In genomic region chr16:90850881-90851280, GRCm38 (mm10) we compare ENCODE assay signal across 20 mouse cellular contexts. TPM values are rescaled to one million over a fixed set of nuclear protein-coding genes. Genes with fewer than 3 reads are reported as not detected.
DNase-seq lines count a peak whose midpoint lies in the region; ATAC-seq and TF ChIP-seq lines count a peak whose summit lies in the region.
"Had no signal": no experiment of that assay in that cellular context is flagged by ENCODE, and none has a peak within 500 bp of the region (broad histone marks: within the 10 kb centered on the region; RNA-seq: fewer than 3 reads in every experiment).

No protein-coding gene starts in this region.

- TF ChIP-seq CTCF in CH12.LX (conservative IDR thresholded peaks at IDR 0.05 in 1 of 2, IDR thresholded peaks at IDR 0.05 in 1 of 2; ENCODE audit: low read depth in 2 of 2, low read length in 2 of 2), result no peak
- no peak for TF ChIP-seq CTCF in forebrain, postnatal 0 days (IDR thresholded peaks at IDR 0.05; ENCODE audit: low read depth)
- TF ChIP-seq CTCF in liver, postnatal 0 days (IDR thresholded peaks at IDR 0.05; ENCODE audit: low read depth), result no peak

- H3K27me3 ChIP-seq in CH12.LX (replicated peaks), result peaks cover 77% of the 10 kb centered on the region
- H3K27me3 ChIP-seq in forebrain, embryonic 11.5 days (ENCODE audit: control insufficient read depth, insufficient read depth, low read length), result no peaks in the 10 kb centered on the region
- no peaks in the 10 kb centered on the region for H3K27me3 ChIP-seq in forebrain, postnatal 0 days (ENCODE audit: insufficient read depth, low read length)
- H3K27me3 ChIP-seq in liver, postnatal 0 days (ENCODE audit: insufficient read depth, low read length), result no peaks in the 10 kb centered on the region
- H3K27me3 ChIP-seq: limb, embryonic 15.5 days had no signal

- peak; percentile 57 to 69 for DNase-seq in cerebellum, postnatal 10 days
- no peak for DNase-seq in cerebellum, adult 8-10 months
- DNase-seq in CH12.LX (ENCODE audit: extremely low read depth), result no peak
- DNase-seq in forebrain, embryonic 11.5 days (ENCODE audit: low spot score), result no peak
- DNase-seq in forebrain, postnatal 0 days, result no peak
- no peak for DNase-seq in embryo, embryonic 9.5 days (ENCODE audit: extremely low spot score)
- DNase-seq in liver, postnatal 0 days, result no peak
- no peak for DNase-seq in lung, postnatal 4 days
- DNase-seq: cerebellum, adult 18-20 months; heart, postnatal 4 days; kidney, postnatal 36 days; right cerebral cortex, postnatal 25 days; spleen, adult 18-20 months had no signal

- TF ChIP-seq RAD21 in CH12.LX (IDR thresholded peaks at IDR 0.05; ENCODE audit: low read depth, low read length), result no peak

- H3K9me3 ChIP-seq in CH12.LX (replicated peaks; ENCODE audit: low read length), result no peaks in the 10 kb centered on the region
- no peaks in the 10 kb centered on the region for H3K9me3 ChIP-seq in forebrain, embryonic 11.5 days (ENCODE audit: control insufficient read depth, low read length)
- H3K9me3 ChIP-seq in forebrain, postnatal 0 days (ENCODE audit: low read length), result no peaks in the 10 kb centered on the region
- H3K9me3 ChIP-seq in liver, postnatal 0 days (ENCODE audit: low read length), result no peaks in the 10 kb centered on the region
- H3K9me3 ChIP-seq: kidney, embryonic 15.5 days; limb, embryonic 15.5 days; liver, embryonic 15.5 days had no signal

- 37% methylated on average over 7 of the region's 7 CpGs for whole genome bisulfite sequencing in forebrain, embryonic 11.5 days
- WGBS in forebrain, postnatal 0 days, result 26% methylated on average over 7 of the region's 7 CpGs
- 69% methylated on average over 7 of the region's 7 CpGs for WGBS in liver, postnatal 0 days (ENCODE audit: insufficient replicate concordance)

- H3K4me2 ChIP-seq in CH12.LX (ENCODE audit: insufficient read depth, low read depth, poor library complexity, severe bottlenecking), result 0 out of 2 replicates have a peak overlapping the region, but pooled peaks have one; percentile 11
- no peak overlapping the region for H3K4me2 ChIP-seq in forebrain, embryonic 11.5 days (ENCODE audit: low read depth, low read length, severe bottlenecking)
- H3K4me2 ChIP-seq in forebrain, postnatal 0 days (ENCODE audit: low read depth), result no peak overlapping the region
- H3K4me2 ChIP-seq in liver, postnatal 0 days (ENCODE audit: low read depth, low read length), result no peak overlapping the region
- H3K4me2 ChIP-seq: kidney, embryonic 15.5 days; limb, embryonic 15.5 days; liver, embryonic 15.5 days; midbrain, embryonic 11.5 days had no signal

- TF ChIP-seq POLR2A in CH12.LX (IDR thresholded peaks at IDR 0.05; ENCODE audit: low read depth, low read length), result no peak

- no peaks in the 10 kb centered on the region for H3K79me2 ChIP-seq in CH12.LX (replicated peaks; ENCODE audit: control insufficient read depth, extremely low read depth, insufficient read depth, poor library complexity, severe bottlenecking)

- in situ Hi-C loops in CH12.LX (cut with MboI; ENCODE audit: low pct_ligation_motif_present, low pct_unique_long_range_greater_than_20kb, low sequenced_read_pairs), result no loop called here

- H3K4me1 ChIP-seq in CH12.LX (ENCODE audit: control insufficient read depth in 1 of 2, insufficient read depth in 2 of 2), result no peaks in the 10 kb centered on the region; a peak in 1 of 4 replicates
- H3K4me1 ChIP-seq in forebrain, embryonic 11.5 days (replicated peaks; ENCODE audit: control insufficient read depth, insufficient read depth, low read length), result peaks cover 5% of the 10 kb centered on the region; the same call in 1 of the 2 replicates
- H3K4me1 ChIP-seq in forebrain, postnatal 0 days (ENCODE audit: insufficient read depth), result peaks cover 12% of the 10 kb centered on the region; the same call in 1 of the 2 replicates
- no peaks in the 10 kb centered on the region for H3K4me1 ChIP-seq in liver, postnatal 0 days (ENCODE audit: insufficient read depth)
- H3K4me1 ChIP-seq: liver, embryonic 15.5 days had no signal

- no peak overlapping the region for H3K4me3 ChIP-seq in CH12.LX (replicated peaks in 1 of 3; ENCODE audit: low read depth in 2 of 3, low read length in 2 of 3, poor library complexity in 1 of 3)
- H3K4me3 ChIP-seq in forebrain, embryonic 11.5 days (ENCODE audit: low read depth, low read length), result no peak overlapping the region
- H3K4me3 ChIP-seq in forebrain, postnatal 0 days (ENCODE audit: low read depth, low read length), result no peak overlapping the region
- no peak overlapping the region for H3K4me3 ChIP-seq in liver, postnatal 0 days (ENCODE audit: low read depth, low read length)
- H3K4me3 ChIP-seq: kidney, embryonic 15.5 days; limb, embryonic 15.5 days; liver, embryonic 15.5 days had no signal

- dilution Hi-C loops in CH12.LX (cut with MboI; ENCODE audit: extremely low pct_ligation_motif_present, extremely low pct_unique_long_range_greater_than_20kb, low sequenced_read_pairs), result no loop called here

- 0 out of 2 replicates have a peak, but pooled peaks have one; percentile 14 for ATAC-seq in forebrain, embryonic 11.5 days (replicated peaks; ENCODE audit: low FRiP score)
- peak; percentile 51 for ATAC-seq in forebrain, postnatal 0 days
- no peak for ATAC-seq in liver, postnatal 0 days
- ATAC-seq: intestine, postnatal 0 days had no signal

- TF ChIP-seq EP300 in CH12.LX (IDR thresholded peaks at IDR 0.05; ENCODE audit: low read length), result no peak
- TF ChIP-seq EP300 in liver, postnatal 0 days (IDR thresholded peaks at IDR 0.05; ENCODE audit: low read depth), result no peak

- H3K36me3 ChIP-seq in CH12.LX (replicated peaks in 1 of 2; ENCODE audit: control insufficient read depth in 1 of 2, insufficient read depth in 1 of 2, low read length in 1 of 2), result no peaks in the 10 kb centered on the region
- H3K36me3 ChIP-seq in forebrain, embryonic 11.5 days (ENCODE audit: control insufficient read depth, insufficient read depth, low read length), result no peaks in the 10 kb centered on the region
- no peaks in the 10 kb centered on the region for H3K36me3 ChIP-seq in forebrain, postnatal 0 days (ENCODE audit: insufficient read depth)
- no peaks in the 10 kb centered on the region for H3K36me3 ChIP-seq in liver, postnatal 0 days (replicated peaks; ENCODE audit: insufficient read depth, low read length)
- H3K36me3 ChIP-seq: kidney, embryonic 15.5 days; limb, embryonic 15.5 days; liver, embryonic 15.5 days had no signal

- no peak overlapping the region for H3K27ac ChIP-seq in CH12.LX (ENCODE audit: insufficient read depth, low read depth)
- no peak overlapping the region for H3K27ac ChIP-seq in forebrain, embryonic 11.5 days (ENCODE audit: low read depth, low read length)
- no peak overlapping the region for H3K27ac ChIP-seq in forebrain, postnatal 0 days (ENCODE audit: low read depth, low read length)
- no peak overlapping the region for H3K27ac ChIP-seq in liver, postnatal 0 days (ENCODE audit: low read depth)
- H3K27ac ChIP-seq: kidney, embryonic 15.5 days; limb, embryonic 15.5 days; liver, embryonic 15.5 days had no signal

- H3K9ac ChIP-seq in CH12.LX (ENCODE audit: insufficient read depth, low read depth), result no peak overlapping the region
- H3K9ac ChIP-seq in forebrain, embryonic 11.5 days (ENCODE audit: low read length), result no peak overlapping the region
- no peak overlapping the region for H3K9ac ChIP-seq in forebrain, postnatal 0 days
- no peak overlapping the region for H3K9ac ChIP-seq in liver, postnatal 0 days (replicated peaks)
- H3K9ac ChIP-seq: kidney, embryonic 15.5 days; limb, embryonic 15.5 days; liver, embryonic 15.5 days had no signal

TF ChIP-seq in CH12.LX, 34 proteins besides CTCF, POLR2A, EP300 and RAD21:
- TF ChIP-seq KAT2A (IDR thresholded peaks at IDR 0.05; ENCODE audit: insufficient replicate concordance, low read length) (no peak), ETS1 (conservative IDR thresholded peaks at IDR 0.05; ENCODE audit: low read depth, low read length) (no peak), POLR2AphosphoS2 (IDR thresholded peaks at IDR 0.05; ENCODE audit: low read depth, low read length) (no peak), NELFE (IDR thresholded peaks at IDR 0.05; ENCODE audit: low read depth, low read length) (no peak), ZNF384 (IDR thresholded peaks at IDR 0.05; ENCODE audit: low read depth, low read length) (no peak), MYC (IDR thresholded peaks at IDR 0.05; ENCODE audit: low read depth, low read length) (no peak), USF1 (IDR thresholded peaks at IDR 0.05; ENCODE audit: low read depth, low read length) (no peak), CHD2 (IDR thresholded peaks at IDR 0.05; ENCODE audit: low read length) (no peak)

RNA-seq across cellular contexts. Expression of gene Eva1c, which starts 24.4 kb away (rescaled TPM):
- total RNA-seq in CH12.LX (2012; rRNA removed) (not detected in 2 replicates), CH12.LX (2014; rRNA removed) (not detected in 2 replicates)
- polyA plus RNA-seq in CH12.LX (2012; ENCODE audit: insufficient read length, low read depth), result not detected in 2 replicates
- polyA plus RNA-seq in forebrain, embryonic 11.5 days (2014; fragmentation: Nextera tagmentation; extraction: Ambion mirVana), result 1.6 and 1.9 TPM in 2 replicates
- 4.0 TPM in 2 replicates for total RNA-seq in forebrain, postnatal 0 days (2014; rRNA removed)
- polyA plus RNA-seq in forebrain, postnatal 0 days (2015; fragmentation: Nextera tagmentation; extraction: Ambion mirVana), result 3.4 TPM in 2 replicates
- 0.67 and 1.1 TPM in 2 replicates for polyA plus RNA-seq in liver, postnatal 0 days (2015; fragmentation: Nextera tagmentation; extraction: Ambion mirVana)
- total RNA-seq: common myeloid progenitor, adult 5-6 weeks; megakaryocyte progenitor cell, adult 5-6 weeks had no signal

RNA-seq across cellular contexts. Expression of gene Urb1, which starts 40.7 kb away (rescaled TPM):
- total RNA-seq in CH12.LX (2012; rRNA removed) (29.4 and 41.1 TPM in 2 replicates), CH12.LX (2014; rRNA removed) (21.1 and 23.9 TPM in 2 replicates)
- 26.5 and 34.5 TPM in 2 replicates for polyA plus RNA-seq in CH12.LX (2012; ENCODE audit: insufficient read length, low read depth)
- 14.3 and 15.6 TPM in 2 replicates for polyA plus RNA-seq in forebrain, embryonic 11.5 days (2014; fragmentation: Nextera tagmentation; extraction: Ambion mirVana)
- total RNA-seq in forebrain, postnatal 0 days (2014; rRNA removed), result 12.7 and 19.0 TPM in 2 replicates
- 4.6 and 5.4 TPM in 2 replicates for polyA plus RNA-seq in forebrain, postnatal 0 days (2015; fragmentation: Nextera tagmentation; extraction: Ambion mirVana)
- polyA plus RNA-seq in liver, postnatal 0 days (2015; fragmentation: Nextera tagmentation; extraction: Ambion mirVana), result 1.3 and 1.6 TPM in 2 replicates

Comparison
In these comparisons a context has a peak if more than half of its experiments do, and no peak if none do; other contexts are left out.
1. DNase-seq: peak in cerebellum, postnatal 10 days (2 of 2); none in cerebellum, adult 8-10 months (single experiment), CH12.LX (single experiment), forebrain, embryonic 11.5 days (single experiment), forebrain, postnatal 0 days (single experiment), embryo, embryonic 9.5 days (single experiment), liver, postnatal 0 days (single experiment) and lung, postnatal 4 days (0 of 2).